Mouse (Mus musculus) large intestine, adult 2 months (tissue): ENCODE results near the gene Atp2c1. TPM values are rescaled to one million over a fixed set of nuclear protein-coding genes. Genes with fewer than 3 reads are reported as not detected.

Source experiments
- DNase-seq: peaks from one replicate; pipeline ENCODE4 v3.0.0-alpha.2; 2012; ENCODE audit warnings: low read depth, low spot score
- WGBS: fragments of 180-500 bp; shearing (Covaris S2); methylation state at CpG from one replicate; pipeline ENCODE4 v1.1.7; 2018; 5-methylcytosine and 5-hydroxymethylcytosine counted together
- polyA plus RNA-seq: library from polyadenylated mRNA; depleted of rRNA; stranded (reverse); fragments of >200 nt; gene quantifications from 2 replicates; pipeline ENCODE4 v1.2.3, GENCODE M21; 2012; rRNA removed

The Atp2c1 gene
- polyA plus RNA-seq, 1 experiment, result 23.3 TPM

GRCm38 (mm10) chr9:105376954-105377530, 150.1 kb downstream of the Atp2c1 start:
- no peak for DNase-seq
- WGBS, result 72% methylated on average over 7 of the region's 7 CpGs

GRCm38 (mm10) chr9:105376411-105376810, 150.7 kb downstream of the Atp2c1 start:
- WGBS, result 64% methylated on average over 7 of the region's 7 CpGs
- no peak for DNase-seq

- DNase-seq, result no peak
- 51% methylated on average over 5 of the region's 5 CpGs for WGBS
These were observed 152.8 kb downstream of the Atp2c1 start for GRCm38 (mm10) chr9:105374361-105374760.

GRCm38 (mm10) chr9:105368605-105369004, 158.5 kb downstream of the Atp2c1 start:
- 61% methylated on average over 3 of the region's 3 CpGs for WGBS

GRCm38 (mm10) chr9:105366199-105366598, 160.9 kb downstream of the Atp2c1 start:
- DNase-seq, result no peak
- WGBS, result 93% methylated on average over 4 of the region's 4 CpGs

More at GRCm38 (mm10) chr9:105368605-105369004, 158.5 kb downstream of the Atp2c1 start:
- DNase-seq, result no peak

- DNase-seq, result no peak
- 70% methylated on average over 5 of the region's 5 CpGs for WGBS
These were observed 163.4 kb downstream of the Atp2c1 start for GRCm38 (mm10) chr9:105363520-105364231.

DNA sequence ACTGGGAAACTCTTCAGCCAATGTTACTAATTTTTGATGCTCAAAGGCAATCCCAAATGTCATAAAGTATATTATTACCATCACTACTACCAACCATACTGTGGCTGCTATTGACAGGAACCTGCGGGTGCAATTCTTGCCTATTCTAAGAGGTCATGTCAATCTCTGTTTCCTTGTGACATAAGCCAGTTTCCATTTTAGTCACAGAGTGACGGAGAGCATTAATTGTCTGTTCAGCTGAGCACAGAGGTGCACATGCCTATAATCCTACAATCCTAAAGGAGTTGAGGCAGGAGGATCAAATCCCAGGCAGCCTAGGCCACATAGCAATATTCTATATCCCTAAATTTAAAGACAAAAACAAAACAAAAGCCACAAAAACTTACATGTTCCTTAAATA, 164.9 kb downstream of the Atp2c1 start:
- 71% methylated on average over 2 of the region's 2 CpGs for WGBS
- no peak for DNase-seq

Other genes starting within 250 kb of the Atp2c1 start
- gene Aste1, start 131.9 kb downstream of the Atp2c1 start, polyA plus RNA-seq, result 4.8 and 8.3 TPM in 2 replicates
- 0.03 TPM in 1 of 2 replicates, not detected in the other for gene Nek11, start 131.8 kb downstream of the Atp2c1 start, polyA plus RNA-seq
- 10.2 and 11.7 TPM in 2 replicates for gene Pik3r4, start 115.7 kb upstream of the Atp2c1 start, polyA plus RNA-seq